Mouse (Mus musculus) midbrain, embryonic 14.5 days (tissue): ENCODE results near the gene Spag6. TPM values are rescaled to one million over a fixed set of nuclear protein-coding genes. Genes with fewer than 3 reads are reported as not detected.
A peak's percentile ranks its signal among the peaks of the same experiment; 100 is the strongest.

Experiments
- ATAC-seq: fragments of 200-750 bp; cut with Nextera tagmentation; 2 replicates; pipeline ENCODE4 v1.8.0; 2017; ENCODE audit warnings: moderate number of reproducible peaks, moderate library complexity; ENCODE audit not compliant: low FRiP score, low TSS enrichment
- DNase-seq: peaks from one replicate; pipeline ENCODE4 v3.0.0-alpha.2; 2015
- H3K27ac ChIP-seq: fragments of 300-500 bp; sonication (generic); replicated peaks from 2 replicates; pipeline ENCODE4 v1.5.1; 2014; ENCODE audit warnings: mild to moderate bottlenecking, low read depth, low read length, moderate library complexity
- H3K27me3 ChIP-seq: fragments of 300-500 bp; sonication (generic); 2 replicates; pipeline ENCODE4 v1.6.1; 2014; ENCODE audit warnings: low read length, control low read depth, mixed read lengths; ENCODE audit not compliant: control insufficient read depth, insufficient read depth
- H3K36me3 ChIP-seq: fragments of 300-500 bp; sonication (generic); 2 replicates; pipeline ENCODE4 v1.6.1; 2014; ENCODE audit warnings: low read length, control low read depth; ENCODE audit not compliant: control insufficient read depth, insufficient read depth
- H3K4me1 ChIP-seq: fragments of 300-500 bp; sonication (generic); 2 replicates; pipeline ENCODE4 v1.6.1; 2014; ENCODE audit warnings: mild to moderate bottlenecking, antibody characterized with exemption, low read length, control low read depth; ENCODE audit not compliant: control insufficient read depth, insufficient read depth
- H3K4me2 ChIP-seq: fragments of 300-500 bp; sonication (generic); 2 replicates; pipeline ENCODE4 v1.6.1; 2014; ENCODE audit warnings: mild to moderate bottlenecking, low read length, moderate library complexity
- H3K4me3 ChIP-seq: fragments of 300-500 bp; sonication (generic); replicated peaks from 2 replicates; pipeline ENCODE4 v1.5.1; 2014; ENCODE audit warnings: low read depth, low read length
- H3K9ac ChIP-seq: fragments of 300-500 bp; sonication (generic); replicated peaks from 2 replicates; pipeline ENCODE4 v1.6.1; 2014; ENCODE audit warnings: mild to moderate bottlenecking, low read length, moderate library complexity
- H3K9me3 ChIP-seq: fragments of 300-500 bp; sonication (generic); 2 replicates; pipeline ENCODE4 v1.6.1; 2016; ENCODE audit warnings: low read length, control low read depth, mixed read lengths; ENCODE audit not compliant: control insufficient read depth
- WGBS: fragments of 180-500 bp; shearing (Covaris S2); extraction: QIAGEN DNeasy Blood & Tissue Kit; methylation state at CpG from one replicate; pipeline ENCODE4 v1.1.7; 2014; 5-methylcytosine and 5-hydroxymethylcytosine counted together
- polyA plus RNA-seq: library from polyadenylated mRNA; unstranded; fragments of >200 nt; fragmentation: Nextera tagmentation; extraction: Ambion mirVana; gene quantifications from 2 replicates; pipeline ENCODE4 v1.2.1, GENCODE M21; 2014

Gene Spag6
- polyA plus RNA-seq, 1 experiment from 2014 or later = 0.25 TPM

GRCm38 (mm10) chr2:18797776-18798175, 103.9 kb downstream of the Spag6 start:
- Histone ChIP-seq H3K9ac (no peak overlapping the region; the same call in 1 of the 2 replicates), H3K4me3 (no peak overlapping the region), H3K27ac (no peak overlapping the region), H3K4me2 (peak overlapping the region; percentile 67), H3K27me3 (no peaks in the 10 kb centered on the region; the same call in 1 of the 2 replicates), H3K4me1 (peaks cover 45% of the 10 kb centered on the region), H3K36me3 (no peaks in the 10 kb centered on the region), H3K9me3 (no peaks in the 10 kb centered on the region)
- DNase-seq = peak; percentile 77
- 4% methylated on average over 8 of the region's 8 CpGs for WGBS
- ATAC-seq = no peak

GRCm38 (mm10) chr2:18799265-18799965, 105.6 kb downstream of the Spag6 start:
- WGBS = 9% methylated on average over 17 of the region's 17 CpGs
- Histone ChIP-seq H3K4me1 (peaks cover 45% of the 10 kb centered on the region), H3K4me3 (peak overlapping the region; percentile 34), H3K36me3 (no peaks in the 10 kb centered on the region), H3K27me3 (no peaks in the 10 kb centered on the region; the same call in 1 of the 2 replicates), H3K9me3 (no peaks in the 10 kb centered on the region), H3K4me2 (peak overlapping the region; percentile 67), H3K9ac (peak overlapping the region; percentile 51), H3K27ac (peak overlapping the region; percentile 81)
- ATAC-seq = peak; percentile 34
- peak; percentile 69 for DNase-seq

Other genes starting within 250 kb of the Spag6 start
- 202 and 219 TPM in 2 replicates for gene Commd3, start 21.6 kb upstream of the Spag6 start, polyA plus RNA-seq
- 34.1 and 43.6 TPM in 2 replicates for gene Bmi1, start 17.0 kb upstream of the Spag6 start, polyA plus RNA-seq